Mouse (Mus musculus) cerebellum, adult 9-11 months (tissue): ENCODE measurements at regions not wholly inside any gene's neighbourhood (a gene's known extent, or its start where the extent isn't known, plus 50 kb on each side); places are given as distances from the start of the nearest gene placed in this dataset.

Experiments used
- DNase-seq: peaks from one replicate; pipeline ENCODE4 v3.0.0; 2022

DNA sequence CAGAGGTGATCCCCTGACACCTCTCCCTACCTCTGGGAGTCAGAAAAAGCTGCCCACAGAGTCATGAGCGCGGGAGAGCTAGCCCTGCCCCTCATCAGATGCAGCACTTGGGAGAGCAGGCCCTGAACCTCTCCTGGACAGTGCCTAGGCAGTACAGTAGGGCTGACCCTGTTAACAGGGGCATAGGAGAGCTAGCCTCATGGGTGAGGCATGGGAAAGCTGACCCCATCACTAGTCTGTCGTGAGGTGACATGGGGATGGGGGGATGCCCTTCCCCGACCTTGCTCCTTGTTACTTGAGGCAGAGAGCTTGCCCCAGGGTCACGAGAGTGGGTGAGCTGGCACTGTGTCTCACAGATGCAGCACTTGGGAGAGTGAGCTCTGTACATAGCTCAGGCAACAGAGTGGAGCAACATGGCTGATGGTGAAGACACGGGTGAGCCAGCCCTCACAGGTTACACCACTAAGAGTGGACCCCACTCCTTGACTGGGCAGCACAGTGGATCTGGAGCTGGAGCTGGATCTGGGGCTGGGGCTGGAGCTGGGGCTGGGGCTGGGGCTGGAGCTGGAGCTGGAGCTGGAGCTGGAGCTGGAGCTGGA is 225.5 kb upstream of the Krr1 start:
- no peak for DNase-seq

DNA sequence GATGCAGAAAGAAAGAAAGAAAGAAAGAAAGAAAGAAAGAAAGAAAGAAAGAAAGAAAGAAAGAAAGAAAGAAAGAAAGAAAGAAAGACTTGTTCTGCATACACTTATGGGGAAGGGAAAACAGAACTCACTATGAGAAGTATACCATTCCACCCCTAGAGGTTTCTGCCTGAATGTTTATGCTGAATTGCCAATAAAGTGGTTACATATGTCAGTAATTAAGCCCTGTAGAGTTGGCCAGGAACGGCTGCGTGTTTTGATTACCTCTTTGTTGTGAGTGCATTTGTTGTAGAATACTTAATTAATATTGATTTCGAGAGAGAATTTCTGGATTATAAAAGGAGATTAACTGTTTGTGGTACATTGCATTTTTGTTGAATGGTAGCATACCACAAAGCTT is 224.0 kb upstream of the Krr1 start:
- no peak for DNase-seq

DNA sequence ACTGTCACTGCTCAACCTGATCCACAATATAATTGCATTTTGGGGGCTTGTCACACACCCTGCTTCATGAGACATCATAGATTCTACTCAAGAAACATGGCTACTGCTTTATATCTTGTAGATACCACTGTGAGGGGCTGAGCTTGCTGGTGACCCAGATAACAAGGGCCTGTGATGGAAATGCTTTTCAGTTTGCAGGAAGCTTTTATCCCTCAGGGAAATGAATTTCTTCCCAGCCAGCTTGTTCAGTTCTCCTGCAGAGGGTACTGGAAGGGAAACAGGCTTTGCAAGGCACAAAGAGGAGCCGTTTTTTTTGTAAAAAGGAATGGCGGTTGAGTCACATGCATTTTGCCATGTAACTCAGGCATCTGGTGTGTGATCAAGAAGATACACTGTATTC is 218.8 kb upstream of the Krr1 start:
- no peak for DNase-seq

GRCm38 (mm10) chr10:111755964-111756363 is 216.5 kb upstream of the Krr1 start:
- no peak for DNase-seq

DNA sequence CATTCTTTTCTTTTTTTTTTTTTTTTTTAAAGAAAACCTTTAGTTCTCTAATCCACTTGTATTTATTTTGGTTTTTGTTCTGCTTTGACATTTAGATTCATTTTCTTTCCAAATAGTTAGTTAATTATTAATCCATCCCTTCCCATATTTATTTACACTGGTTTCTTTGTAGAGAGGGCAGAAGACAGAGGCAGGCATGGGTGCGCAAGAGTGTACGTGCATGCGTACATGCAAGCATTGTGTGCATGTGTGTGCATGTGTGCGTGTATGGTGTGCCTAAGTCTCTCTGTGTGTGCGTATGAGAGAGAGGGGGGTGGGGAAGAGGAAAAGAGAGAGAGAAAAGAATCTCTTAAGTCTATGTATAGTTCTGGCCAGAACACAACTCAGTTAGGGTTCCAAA is 215.9 kb upstream of the Krr1 start:
- no peak for DNase-seq

GRCm38 (mm10) chr10:111757689-111758088 is 214.8 kb upstream of the Krr1 start:
- DNase-seq, result no peak

- DNase-seq, result no peak
Measured at GRCm38 (mm10) chr10:111759505-111759904, 213.0 kb upstream of the Krr1 start.

GRCm38 (mm10) chr10:111762751-111763528 is 209.5 kb upstream of the Krr1 start:
- no peak for DNase-seq

DNA sequence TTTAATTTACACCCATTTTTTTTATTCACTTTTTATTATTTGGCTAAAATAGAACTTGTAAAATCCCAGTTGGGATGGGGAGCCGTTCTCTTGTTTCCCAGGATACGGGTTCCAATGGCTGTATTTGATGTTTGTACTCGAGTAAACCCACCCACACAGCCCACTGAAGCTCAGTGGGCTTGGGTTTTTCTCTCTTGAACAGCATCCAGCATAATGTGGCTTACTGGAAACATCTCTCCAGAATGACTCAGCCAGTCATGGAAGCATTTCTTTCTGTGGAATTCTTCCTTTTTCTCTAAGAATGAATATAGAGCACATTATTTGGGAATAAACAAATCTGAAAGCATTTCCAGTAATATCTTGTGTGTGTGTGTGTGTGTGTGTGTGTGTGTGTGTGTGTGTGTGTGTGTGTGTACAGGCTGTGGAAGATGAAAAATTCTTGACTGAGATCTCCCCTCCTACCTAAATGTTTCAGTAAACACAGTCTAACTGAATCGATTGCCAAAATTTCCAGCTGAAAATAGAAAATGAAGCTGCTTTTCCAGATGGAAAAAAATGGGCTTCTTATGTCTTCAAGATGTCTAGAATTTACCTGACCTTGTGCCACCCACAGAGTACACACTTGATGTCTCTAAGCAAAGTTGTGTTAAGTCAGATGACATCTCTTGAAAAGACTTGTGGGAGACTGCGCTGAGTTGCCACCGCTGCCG is 205.3 kb upstream of the Krr1 start:
- no peak for DNase-seq

GRCm38 (mm10) chr10:111767813-111768455 is 204.5 kb upstream of the Krr1 start:
- no peak for DNase-seq

DNA sequence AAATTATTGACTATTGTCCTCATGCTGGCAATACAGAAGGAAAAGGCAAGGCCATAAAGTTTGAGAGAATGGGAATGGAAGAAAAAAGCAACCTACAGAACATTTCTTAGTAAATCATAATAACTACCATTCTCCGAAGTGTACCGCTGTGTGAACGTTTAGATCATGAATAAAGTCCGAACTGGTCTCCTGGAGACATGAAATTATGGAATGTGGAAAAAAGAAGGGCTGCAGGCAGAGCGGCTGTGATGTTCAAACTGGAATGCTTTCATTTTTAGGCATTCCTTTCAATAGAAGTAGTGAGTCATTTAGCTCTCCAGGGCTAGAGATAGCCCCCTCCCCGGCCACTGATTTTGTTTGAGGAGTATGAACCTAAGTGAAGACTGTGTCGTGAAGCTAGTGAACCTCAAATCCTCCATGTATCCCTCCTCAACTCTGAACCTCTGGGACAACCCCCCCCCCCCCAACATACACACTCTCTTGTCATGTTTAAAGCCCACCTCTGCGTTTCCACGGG is 202.9 kb upstream of the Krr1 start:
- no peak for DNase-seq

DNA sequence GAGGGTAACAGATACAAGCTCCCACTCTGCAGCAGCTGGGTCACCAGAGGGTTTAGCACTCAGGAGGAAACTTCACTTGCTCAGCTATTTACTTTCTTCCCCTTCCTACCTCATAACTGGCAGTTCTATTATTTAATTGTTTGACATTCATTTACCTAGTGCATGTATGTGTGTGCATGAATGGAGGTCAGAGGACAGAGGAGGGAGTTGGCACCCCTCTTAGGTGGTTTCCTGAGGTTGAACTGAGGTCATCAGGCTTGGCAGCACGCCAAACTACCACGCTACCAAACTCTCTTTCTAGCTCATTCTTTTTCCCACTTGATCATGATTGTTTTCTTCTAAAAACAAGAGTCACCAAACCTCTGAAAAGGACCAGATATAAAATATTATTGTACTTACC is 202.4 kb upstream of the Krr1 start:
- DNase-seq, result no peak

DNA sequence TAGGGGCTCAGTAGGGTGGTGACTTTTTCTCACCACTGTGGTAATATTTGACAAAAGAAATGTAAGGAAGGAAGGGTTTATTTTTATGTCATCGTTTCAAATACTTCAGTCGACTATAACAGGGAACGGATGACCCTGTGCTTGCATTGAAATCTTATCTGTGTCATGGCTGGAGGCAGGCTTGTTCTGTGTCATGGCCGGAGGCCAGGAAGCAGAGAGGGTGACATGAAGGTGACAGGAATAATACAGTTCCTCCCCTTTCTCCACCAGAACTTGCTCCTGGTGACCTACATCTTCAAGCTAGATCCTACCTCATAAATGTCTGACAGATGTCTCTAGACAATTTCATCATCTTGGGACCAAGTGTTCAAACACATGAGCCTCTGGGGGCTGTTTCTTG is 201.5 kb upstream of the Krr1 start:
- DNase-seq, result no peak

DNA sequence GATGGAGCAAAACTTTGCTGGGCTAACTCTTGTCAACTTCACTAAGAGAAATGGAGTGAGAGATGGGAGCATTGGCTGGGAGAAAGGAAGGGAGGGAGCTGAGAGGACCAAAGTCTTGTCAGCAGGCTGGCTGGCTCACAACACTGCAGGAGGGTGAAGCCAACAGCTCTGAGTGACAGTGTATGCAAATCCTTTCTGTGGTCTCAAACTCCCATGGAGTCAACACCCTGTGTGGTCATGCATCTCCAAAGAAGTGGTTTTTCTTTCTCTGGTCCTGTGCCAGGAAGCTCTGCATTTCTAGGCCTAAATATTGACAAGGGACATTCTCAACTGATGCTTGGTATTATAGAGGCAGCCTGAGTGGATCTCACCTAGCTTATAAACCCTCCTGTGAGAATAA is 194.9 kb upstream of the Krr1 start:
- DNase-seq, result no peak

DNA sequence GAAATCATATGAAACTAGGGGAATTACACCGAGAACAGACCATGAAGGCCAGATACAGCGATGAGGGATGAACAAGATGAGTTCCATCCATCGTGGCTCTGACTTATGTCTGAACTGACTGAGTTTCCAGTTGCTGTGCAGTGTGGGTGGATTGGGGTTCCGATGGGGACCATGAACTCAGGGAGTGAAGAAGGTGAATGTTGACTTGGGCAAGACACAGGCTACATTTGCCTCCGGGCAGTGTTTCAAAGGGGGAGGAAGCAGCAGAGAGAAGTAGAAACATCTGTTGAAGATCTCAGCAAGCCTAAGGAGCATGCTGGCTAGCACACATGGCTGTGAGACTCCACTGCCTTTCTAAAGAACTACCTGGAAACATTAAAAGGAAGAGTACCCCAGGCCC is 194.4 kb upstream of the Krr1 start:
- DNase-seq, result no peak

DNA sequence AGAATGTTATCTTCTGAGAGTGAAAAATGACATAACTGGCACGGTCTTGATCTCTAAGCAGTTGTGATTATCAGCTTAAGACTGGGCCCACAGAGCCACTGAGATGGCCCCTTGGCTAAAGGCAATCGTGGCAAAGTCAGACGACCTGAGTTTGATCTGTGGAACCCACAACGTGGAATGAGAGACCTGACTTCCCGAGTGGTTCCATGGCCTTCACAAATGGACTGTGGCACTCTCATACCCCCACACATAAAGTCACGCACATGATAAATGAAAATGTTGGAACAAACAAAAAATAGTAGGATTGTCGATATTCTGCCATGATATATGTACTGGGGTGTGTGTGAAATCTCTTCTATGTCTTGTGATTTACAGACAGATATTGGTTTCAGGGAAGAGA is 192.5 kb upstream of the Krr1 start:
- DNase-seq, result no peak

- no peak for DNase-seq
Measured at GRCm38 (mm10) chr10:111782195-111782810, 190.2 kb upstream of the Krr1 start.

- DNase-seq, result no peak
Measured at GRCm38 (mm10) chr10:111783496-111783895, 189.0 kb upstream of the Krr1 start.

DNA sequence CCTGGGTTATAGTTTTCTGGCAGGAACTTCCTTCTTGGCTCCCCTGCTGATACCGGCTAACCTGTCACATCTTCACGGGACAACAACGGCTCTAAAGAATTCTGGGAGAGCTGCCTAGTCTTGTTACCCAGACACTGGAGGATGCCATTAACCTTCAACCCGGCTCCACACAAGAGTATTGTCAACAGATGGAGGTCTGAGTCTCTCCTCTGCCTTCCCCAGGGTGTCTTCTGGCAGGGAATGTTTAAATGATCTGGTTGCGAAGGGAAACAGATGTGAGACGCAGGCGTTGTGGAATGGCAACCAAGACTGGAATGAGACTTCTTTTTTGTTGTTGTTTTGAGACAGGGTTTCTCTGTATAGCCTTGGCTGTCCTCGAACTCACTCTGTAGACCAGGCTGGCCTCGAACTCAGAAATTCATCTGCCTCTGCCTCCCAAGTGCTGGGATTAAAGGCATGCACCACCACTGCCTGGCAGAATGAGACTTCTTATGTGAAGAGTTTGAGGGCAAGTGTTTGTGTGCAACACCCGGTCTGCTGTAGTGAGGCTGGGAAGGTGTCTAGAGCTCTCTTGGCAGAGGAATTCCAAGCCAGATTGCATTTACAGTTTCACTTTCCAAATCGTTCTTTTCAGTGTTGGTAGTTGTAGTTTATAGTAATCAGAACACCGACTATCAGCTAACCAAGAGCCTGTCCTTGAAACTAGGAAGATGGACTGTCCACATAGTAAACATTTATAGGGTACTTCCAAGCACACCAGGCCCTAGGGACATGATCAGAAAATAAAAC is 188.2 kb upstream of the Krr1 start:
- no peak for DNase-seq

DNA sequence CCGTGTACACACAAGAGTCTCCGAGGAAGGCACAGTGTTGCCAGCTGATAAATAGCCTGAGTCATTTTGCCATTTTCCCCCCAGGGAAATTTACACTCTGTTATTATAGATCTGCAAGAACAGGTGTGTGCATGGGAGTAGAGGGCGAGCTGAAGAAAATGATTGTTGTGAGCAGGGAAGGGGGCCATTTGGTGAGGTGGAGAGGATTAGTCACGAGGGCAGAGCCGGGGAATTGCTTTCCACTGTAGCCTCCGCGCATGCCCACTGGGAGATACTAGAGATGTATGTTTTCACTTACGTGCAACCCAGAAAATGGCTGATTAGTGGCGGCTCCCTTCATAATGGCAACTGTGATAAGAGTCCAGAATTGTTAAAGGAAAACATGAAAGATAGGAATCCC is 185.3 kb upstream of the Krr1 start:
- no peak for DNase-seq

GRCm38 (mm10) chr10:111789264-111789663 is 183.2 kb upstream of the Krr1 start:
- DNase-seq, result no peak

- DNase-seq, result no peak
Measured at GRCm38 (mm10) chr10:111790911-111791310, 181.6 kb upstream of the Krr1 start.
